Mouse (Mus musculus) kidney, adult 2 months (tissue): ENCODE data around the gene Cd300ld2.

ENCODE experiments used
- CTCF ChIP-seq: fragments of 200-500 bp; conservative IDR thresholded peaks from 2 replicates; pipeline ENCODE4 v1.5.1; 2011; ENCODE audit warnings: low read depth, mild to moderate bottlenecking, control low read depth, low read length, moderate library complexity, mixed read lengths; ENCODE audit not compliant: insufficient read depth, insufficient read length
- POLR2A ChIP-seq: fragments of 200-500 bp; IDR thresholded peaks from one replicate; pipeline ENCODE4 v1.6.1; 2011; ENCODE audit warnings: low read depth, low read length, control low read depth

- no peak for TF ChIP-seq CTCF
- no peak for TF ChIP-seq POLR2A
These were observed 46.1 kb upstream of the Cd300ld2 start, which contains the start of gene Cd300e for GRCm38 (mm10) chr11:115062077-115062476.
